Mouse (Mus musculus): ENCODE data around the gene Aes.

GRCm38 (mm10) chr10:81524051-81524605 lies 35.2 kb upstream of the Aes start, which contains the start of gene Gna15:
- no peak for TF ChIP-seq TCF12 (IDR thresholded peaks at IDR 0.05; ENCODE audit: insufficient read depth, poor library complexity, severe bottlenecking)
- TF ChIP-seq MYOG (IDR thresholded peaks at IDR 0.05; ENCODE audit: control insufficient read depth in 1 of 3, insufficient read depth in 1 of 3, insufficient read length in 2 of 3, low read depth in 2 of 3): no peak
- no peak for TF ChIP-seq POLR2A (IDR thresholded peaks at IDR 0.05; ENCODE audit: insufficient read length, low read depth)
- TF ChIP-seq USF1 (IDR thresholded peaks at IDR 0.05; ENCODE audit: low read depth): no peak
- no peak for TF ChIP-seq E2F4 (IDR thresholded peaks at IDR 0.05; ENCODE audit: insufficient read depth)
- TF ChIP-seq SRF (IDR thresholded peaks at IDR 0.05; ENCODE audit: control insufficient read depth, insufficient read length, low read depth): no peak
- TF ChIP-seq MAX (IDR thresholded peaks at IDR 0.05; ENCODE audit: low read depth): no peak
- no peak for TF ChIP-seq CEBPB (IDR thresholded peaks at IDR 0.05; ENCODE audit: insufficient read depth, poor library complexity, severe bottlenecking)
- no peak for TF ChIP-seq TCF3 (IDR thresholded peaks at IDR 0.05; ENCODE audit: insufficient read length, low read depth)
- TF ChIP-seq POLR2AphosphoS2 (IDR thresholded peaks at IDR 0.05; ENCODE audit: insufficient read length, low read depth): no peak
- TF ChIP-seq MYOD1 (IDR thresholded peaks at IDR 0.05; ENCODE audit: control insufficient read depth in 1 of 3, insufficient read length in 2 of 3, low read depth in 2 of 3): no peak
- TF ChIP-seq REST (IDR thresholded peaks at IDR 0.05; ENCODE audit: insufficient read depth, insufficient read length): no peak
